In the genomic region with DNA sequence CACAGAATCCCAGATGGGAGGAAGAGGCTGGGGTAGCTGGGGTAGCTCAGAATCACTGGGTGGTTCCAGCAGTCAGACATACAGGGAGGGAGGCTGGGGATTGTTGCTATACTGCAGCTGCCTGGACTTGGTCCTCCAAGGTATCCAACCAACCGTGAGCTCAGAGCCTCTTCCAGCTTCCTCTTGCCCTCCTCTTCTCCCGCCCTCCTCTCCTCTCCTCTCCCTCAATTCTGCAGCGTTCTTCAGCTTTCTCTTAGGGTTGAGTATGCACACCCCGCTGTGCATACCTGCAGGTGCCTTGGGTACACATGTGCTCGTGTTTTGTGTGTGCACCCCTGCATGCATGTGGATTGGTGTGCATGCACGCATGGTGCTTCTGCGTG, we compare ENCODE assay signal across 9 mouse cellular contexts.
DNase-seq lines count a peak whose midpoint lies in the region; ATAC-seq lines count a peak whose summit lies in the region.
"Had no signal": no experiment of that assay in that cellular context is flagged by ENCODE, and none has a peak within 500 bp of the region (broad histone marks: within the 10 kb centered on the region; RNA-seq: fewer than 3 reads in every experiment).

No protein-coding gene starts in this region.

- peak overlapping the region; percentile 98 for H3K27ac ChIP-seq in kidney, embryonic 15.5 days
- H3K27ac ChIP-seq in embryonic facial prominence, embryonic 12.5 days, result peak overlapping the region; percentile 85
- peak overlapping the region; percentile 96 for H3K27ac ChIP-seq in hindbrain, embryonic 15.5 days (replicated peaks)
- H3K27ac ChIP-seq in midbrain, embryonic 15.5 days, result peak overlapping the region; percentile 95
- H3K27ac ChIP-seq: macrophage had no signal

- H3K4me3 ChIP-seq in kidney, embryonic 15.5 days (replicated peaks), result peak overlapping the region; percentile 38
- H3K4me3 ChIP-seq in embryonic facial prominence, embryonic 12.5 days, result peak overlapping the region; percentile 34
- peak overlapping the region; percentile 27 for H3K4me3 ChIP-seq in hindbrain, embryonic 15.5 days
- H3K4me3 ChIP-seq in midbrain, embryonic 15.5 days, result peak overlapping the region; percentile 32

- DNase-seq in kidney, adult 8-10 months, result no peak
- DNase-seq in frontal cortex, postnatal 36 days (ENCODE audit: low spot score in 2 of 2), result no peak
- DNase-seq in layer of hippocampus, adult 9-11 months, result no peak
- no peak for DNase-seq in frontal cortex, postnatal 14 days (ENCODE audit: low spot score in 2 of 2)

- no peaks in the 10 kb centered on the region for H3K9me3 ChIP-seq in kidney, embryonic 15.5 days (replicated peaks)
- 0 out of 2 replicates have a peak, but pooled peaks cover 6% of the 10 kb centered on the region for H3K9me3 ChIP-seq in embryonic facial prominence, embryonic 12.5 days
- H3K9me3 ChIP-seq in hindbrain, embryonic 15.5 days, result no peaks in the 10 kb centered on the region
- H3K9me3 ChIP-seq in midbrain, embryonic 15.5 days, result peaks cover 5% of the 10 kb centered on the region; the same call in 1 of the 2 replicates

- ATAC-seq in kidney, embryonic 15.5 days (replicated peaks; ENCODE audit: low FRiP score), result no peak; the same call in 1 of the 2 replicates
- no peak for ATAC-seq in embryonic facial prominence, embryonic 12.5 days (ENCODE audit: insufficient number of reproducible peaks, insufficient read depth, low FRiP score, low TSS enrichment)
- ATAC-seq in hindbrain, embryonic 15.5 days (ENCODE audit: low FRiP score, low read depth), result peak; percentile 51
- peak; percentile 61 for ATAC-seq in midbrain, embryonic 15.5 days (replicated peaks)

- H3K36me3 ChIP-seq in kidney, embryonic 15.5 days, result no peaks in the 10 kb centered on the region
- H3K36me3 ChIP-seq in embryonic facial prominence, embryonic 12.5 days, result no peaks in the 10 kb centered on the region
- H3K36me3 ChIP-seq in hindbrain, embryonic 15.5 days, result no peaks in the 10 kb centered on the region
- H3K36me3 ChIP-seq in midbrain, embryonic 15.5 days (replicated peaks), result no peaks in the 10 kb centered on the region

- no peaks in the 10 kb centered on the region for H3K27me3 ChIP-seq in kidney, embryonic 15.5 days
- peaks cover 4% of the 10 kb centered on the region; the same call in 1 of the 2 replicates for H3K27me3 ChIP-seq in embryonic facial prominence, embryonic 12.5 days
- no peaks in the 10 kb centered on the region for H3K27me3 ChIP-seq in hindbrain, embryonic 15.5 days
- no peaks in the 10 kb centered on the region for H3K27me3 ChIP-seq in midbrain, embryonic 15.5 days (replicated peaks)

- H3K4me2 ChIP-seq in kidney, embryonic 15.5 days, result peak overlapping the region; percentile 75
- peak overlapping the region; percentile 67 for H3K4me2 ChIP-seq in embryonic facial prominence, embryonic 12.5 days (replicated peaks)
- peak overlapping the region; percentile 59 for H3K4me2 ChIP-seq in hindbrain, embryonic 15.5 days
- peak overlapping the region; percentile 55 for H3K4me2 ChIP-seq in midbrain, embryonic 15.5 days

- 3% methylated on average over 7 of the region's 7 CpGs for WGBS in kidney, embryonic 15.5 days
- WGBS in embryonic facial prominence, embryonic 12.5 days, result 9% methylated on average over 7 of the region's 7 CpGs
- WGBS in hindbrain, embryonic 15.5 days, result 7% methylated on average over 7 of the region's 7 CpGs
- 4% methylated on average over 7 of the region's 7 CpGs for WGBS in midbrain, embryonic 15.5 days

- peaks cover 41% of the 10 kb centered on the region for H3K4me1 ChIP-seq in kidney, embryonic 15.5 days
- peaks cover 25% of the 10 kb centered on the region for H3K4me1 ChIP-seq in embryonic facial prominence, embryonic 12.5 days
- peaks cover 26% of the 10 kb centered on the region for H3K4me1 ChIP-seq in hindbrain, embryonic 15.5 days (replicated peaks)
- H3K4me1 ChIP-seq in midbrain, embryonic 15.5 days, result peaks cover 28% of the 10 kb centered on the region

- peak overlapping the region; percentile 61 for H3K9ac ChIP-seq in kidney, embryonic 15.5 days
- peak overlapping the region; percentile 60 for H3K9ac ChIP-seq in embryonic facial prominence, embryonic 12.5 days
- H3K9ac ChIP-seq in hindbrain, embryonic 15.5 days, result peak overlapping the region; percentile 47
- peak overlapping the region; percentile 56 for H3K9ac ChIP-seq in midbrain, embryonic 15.5 days

Comparison
In these comparisons a context has a peak if more than half of its experiments do, and no peak if none do; other contexts are left out.
1. ATAC-seq: peak in hindbrain, embryonic 15.5 days (single experiment) and midbrain, embryonic 15.5 days (single experiment); none in kidney, embryonic 15.5 days (single experiment) and embryonic facial prominence, embryonic 12.5 days (single experiment).
2. Peak in every context shown above with its lines, with median percentiles within 50 percentile points of each other: H3K27ac ChIP-seq, H3K4me2 ChIP-seq, H3K4me3 ChIP-seq and H3K9ac ChIP-seq.